ENCODE assay signal across 8 mouse cellular contexts in the genomic region with DNA sequence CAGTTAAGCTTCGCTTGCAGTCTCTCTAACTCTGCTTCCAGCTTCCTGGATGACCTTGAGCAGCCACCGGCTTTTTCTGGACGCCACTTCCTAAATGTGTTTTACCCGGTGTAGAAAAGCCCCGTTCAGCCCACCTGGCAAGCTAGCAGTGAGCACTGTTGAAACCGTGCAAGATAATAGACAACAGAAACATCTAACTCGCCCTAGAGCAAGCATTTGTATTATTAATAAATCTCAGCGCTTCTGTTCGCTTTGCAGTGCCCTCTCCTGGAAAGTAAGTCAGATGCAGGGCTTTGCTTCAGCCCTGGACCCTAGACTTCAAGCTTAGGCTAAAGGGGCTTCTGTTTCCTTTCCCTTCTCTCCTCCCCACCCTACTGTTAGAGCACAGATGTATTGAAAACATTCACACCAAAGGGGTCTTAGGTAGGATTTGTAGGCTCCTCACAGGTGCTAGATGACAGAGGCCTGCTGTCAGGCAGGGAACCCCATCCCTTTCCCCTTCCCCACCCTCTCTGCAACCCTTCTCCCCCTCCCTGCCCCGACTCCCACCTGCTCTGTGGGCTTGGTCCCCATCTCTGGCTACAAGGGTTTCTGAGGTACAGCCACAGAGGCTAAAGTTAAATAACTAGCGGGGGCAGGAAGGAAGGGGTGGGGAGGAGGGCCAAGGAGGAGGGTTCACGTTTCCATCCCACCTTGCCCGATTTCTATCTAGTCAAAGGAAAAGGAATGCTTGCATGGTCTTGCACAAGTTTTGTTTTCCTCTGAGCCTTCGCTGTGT. TPM values are rescaled to one million over a fixed set of nuclear protein-coding genes. Genes with fewer than 3 reads are reported as not detected.
DNase-seq lines count a peak whose midpoint lies in the region; ATAC-seq and TF ChIP-seq lines count a peak whose summit lies in the region.

A gene (minus strand): TSS at position 593 of the 778 bp plus-strand sequence.

- peak within 1 kb of the TSS; percentile 67 for H3K27ac ChIP-seq in kidney, postnatal 0 days
- no peak within 1 kb of the TSS for H3K27ac ChIP-seq in hindbrain, embryonic 11.5 days (ENCODE audit: low read depth, low read length)
- H3K27ac ChIP-seq in midbrain, embryonic 11.5 days (ENCODE audit: low read depth, low read length) = no peak within 1 kb of the TSS
- no peak within 1 kb of the TSS for H3K27ac ChIP-seq in thymus, adult 2 months (ENCODE audit: control insufficient read depth, insufficient read depth, low read length)

- no peaks in the 10 kb centered on the region for H3K36me3 ChIP-seq in kidney, postnatal 0 days (ENCODE audit: insufficient read depth, low read length)
- no peaks in the 10 kb centered on the region for H3K36me3 ChIP-seq in hindbrain, embryonic 11.5 days (ENCODE audit: control insufficient read depth, insufficient read depth, low read length)
- no peaks in the 10 kb centered on the region for H3K36me3 ChIP-seq in midbrain, embryonic 11.5 days (ENCODE audit: control insufficient read depth, insufficient read depth, low read length)
- no peaks in the 10 kb centered on the region for H3K36me3 ChIP-seq in thymus, adult 2 months (ENCODE audit: control insufficient read depth, insufficient read depth, low read length)

- H3K9ac ChIP-seq in kidney, postnatal 0 days (ENCODE audit: low read depth, low read length) = peak within 1 kb of the TSS; percentile 38
- H3K9ac ChIP-seq in hindbrain, embryonic 11.5 days (ENCODE audit: low read depth, low read length) = peak within 1 kb of the TSS; percentile 35; the same call in 1 of the 2 replicates
- H3K9ac ChIP-seq in midbrain, embryonic 11.5 days (ENCODE audit: low read length) = peak within 1 kb of the TSS; percentile 20

- H3K4me2 ChIP-seq in kidney, postnatal 0 days (ENCODE audit: low read length) = peak within 1 kb of the TSS; percentile 65
- peak within 1 kb of the TSS; percentile 73 for H3K4me2 ChIP-seq in hindbrain, embryonic 11.5 days (replicated peaks; ENCODE audit: low read depth, low read length)
- peak within 1 kb of the TSS; percentile 57 for H3K4me2 ChIP-seq in midbrain, embryonic 11.5 days

- WGBS in kidney, postnatal 0 days = 15% methylated on average over 14 of the region's 14 CpGs
- WGBS in hindbrain, embryonic 11.5 days = 28% methylated on average over 14 of the region's 14 CpGs
- WGBS in midbrain, embryonic 11.5 days = 23% methylated on average over 14 of the region's 14 CpGs
- WGBS in thymus, adult 2 months = 15% methylated on average over 14 of the region's 14 CpGs

- TF ChIP-seq POLR2A in thymus, adult 2 months (IDR thresholded peaks at IDR 0.05; ENCODE audit: control insufficient read depth, extremely low read depth, insufficient read depth, low read length, poor library complexity) = no peak

- no peaks in the 10 kb centered on the region for H3K27me3 ChIP-seq in kidney, postnatal 0 days (ENCODE audit: insufficient read depth, low read length)
- H3K27me3 ChIP-seq in hindbrain, embryonic 11.5 days (ENCODE audit: control insufficient read depth, insufficient read depth, low read length) = peaks cover 63% of the 10 kb centered on the region
- peaks cover 68% of the 10 kb centered on the region for H3K27me3 ChIP-seq in midbrain, embryonic 11.5 days (ENCODE audit: control insufficient read depth, insufficient read depth, low read length)
- peaks cover 28% of the 10 kb centered on the region for H3K27me3 ChIP-seq in thymus, adult 2 months (ENCODE audit: control insufficient read depth, insufficient read depth, low read length)

- peaks cover 24% of the 10 kb centered on the region for H3K4me1 ChIP-seq in kidney, postnatal 0 days (replicated peaks; ENCODE audit: insufficient read depth, low read length)
- peaks cover 29% of the 10 kb centered on the region; the same call in 1 of the 2 replicates for H3K4me1 ChIP-seq in hindbrain, embryonic 11.5 days (replicated peaks; ENCODE audit: control insufficient read depth, insufficient read depth, low read length)
- H3K4me1 ChIP-seq in midbrain, embryonic 11.5 days (ENCODE audit: control insufficient read depth, insufficient read depth, low read length) = peaks cover 32% of the 10 kb centered on the region
- peaks cover 28% of the 10 kb centered on the region for H3K4me1 ChIP-seq in thymus, adult 2 months (replicated peaks; ENCODE audit: control insufficient read depth, insufficient read depth, low read length)

- peak; percentile 67 for TF ChIP-seq CTCF in kidney, postnatal 0 days (IDR thresholded peaks at IDR 0.05; ENCODE audit: low read depth)
- TF ChIP-seq CTCF in thymus, adult 2 months (IDR thresholded peaks at IDR 0.05; ENCODE audit: borderline replicate concordance, control insufficient read depth, extremely low read depth, insufficient read depth, low read length, poor library complexity) = no peak

- H3K4me3 ChIP-seq in kidney, postnatal 0 days (replicated peaks; ENCODE audit: low read depth, low read length) = peak within 1 kb of the TSS; percentile 30
- peak within 1 kb of the TSS; percentile 28 for H3K4me3 ChIP-seq in hindbrain, embryonic 11.5 days (ENCODE audit: low read depth, low read length)
- peak within 1 kb of the TSS; percentile 21; the same call in 1 of the 2 replicates for H3K4me3 ChIP-seq in midbrain, embryonic 11.5 days (ENCODE audit: low read depth, low read length)
- H3K4me3 ChIP-seq in thymus, adult 2 months (ENCODE audit: control insufficient read depth, insufficient read depth, low read length) = no peak within 1 kb of the TSS

- ATAC-seq in kidney, postnatal 0 days (replicated peaks; ENCODE audit: low FRiP score, low read depth) = no peak
- no peak for ATAC-seq in hindbrain, embryonic 11.5 days (ENCODE audit: low FRiP score)
- ATAC-seq in midbrain, embryonic 11.5 days (ENCODE audit: low FRiP score) = no peak

- H3K9me3 ChIP-seq in kidney, postnatal 0 days (replicated peaks; ENCODE audit: low read length) = no peaks in the 10 kb centered on the region
- H3K9me3 ChIP-seq in hindbrain, embryonic 11.5 days (ENCODE audit: control insufficient read depth, low read length) = no peaks in the 10 kb centered on the region
- no peaks in the 10 kb centered on the region for H3K9me3 ChIP-seq in midbrain, embryonic 11.5 days (ENCODE audit: control insufficient read depth, low read length)

- peak; percentile 76 for DNase-seq in kidney, postnatal 0 days (ENCODE audit: low spot score)
- no peak for DNase-seq in kidney, postnatal 25 days
- peak; percentile 60 to 67 for DNase-seq in cerebellum, postnatal 14 days
- peak; percentile 33 for DNase-seq in hindbrain, embryonic 11.5 days (ENCODE audit: low spot score)
- DNase-seq in midbrain, embryonic 11.5 days (ENCODE audit: low spot score, missing footprints) = peak; percentile 88
- no peak for DNase-seq in thymus, adult 2 months
- DNase-seq in ovary, adult 18-20 months (ENCODE audit: low spot score) = no peak
- DNase-seq in urinary bladder, adult 2 months (ENCODE audit: low spot score) = no peak

RNA-seq across cellular contexts. Expression of the gene that starts here (rescaled TPM):
- polyA plus RNA-seq in kidney, postnatal 0 days (2015; fragmentation: Nextera tagmentation; extraction: Ambion mirVana) = 0.36 and 0.45 TPM in 2 replicates
- 0.19 TPM in 1 of 2 replicates, not detected in the other for polyA plus RNA-seq in hindbrain, embryonic 11.5 days (2014; fragmentation: Nextera tagmentation; extraction: Ambion mirVana)
- not detected in 2 replicates for polyA plus RNA-seq in midbrain, embryonic 11.5 days (2014; fragmentation: Nextera tagmentation; extraction: Ambion mirVana)
- polyA plus RNA-seq in thymus, adult 2 months (2012; rRNA removed) = 2.9 and 3.9 TPM in 2 replicates
- polyA plus RNA-seq in urinary bladder, adult 2 months (2012; rRNA removed) = 0.19 and 0.21 TPM in 2 replicates

Comparison
In these comparisons a context has a peak if more than half of its experiments do, and no peak if none do; other contexts are left out.
1. Peak in DNase-seq, H3K4me3 ChIP-seq, H3K27ac ChIP-seq, H3K9ac ChIP-seq and H3K4me2 ChIP-seq in kidney, postnatal 0 days; RNA of the gene not detected or under 1 TPM.
2. Peak in DNase-seq, H3K4me3 ChIP-seq, H3K9ac ChIP-seq and H3K4me2 ChIP-seq in hindbrain, embryonic 11.5 days; RNA of the gene not detected or under 1 TPM.
3. Peak in DNase-seq, H3K4me3 ChIP-seq, H3K9ac ChIP-seq and H3K4me2 ChIP-seq in midbrain, embryonic 11.5 days; RNA of the gene not detected or under 1 TPM.
4. DNase-seq: peak in cerebellum, postnatal 14 days (2 of 2); none in kidney, postnatal 25 days (0 of 2), thymus, adult 2 months (single experiment), ovary, adult 18-20 months (single experiment) and urinary bladder, adult 2 months (single experiment).
5. Peak in every context shown above with its lines, with median percentiles within 50 percentile points of each other: H3K4me2 ChIP-seq and H3K9ac ChIP-seq.